Mouse (Mus musculus) brain, embryonic 14.5 days (tissue): ENCODE measurements around the gene Arl4a.

Experiments
- CTCF ChIP-seq: fragments of 200-500 bp; IDR thresholded peaks from 2 replicates; pipeline ENCODE4 v1.5.1; 2012; ENCODE audit warnings: inconsistent platforms, mild to moderate bottlenecking, moderate library complexity, borderline replicate concordance; ENCODE audit not compliant: insufficient read depth, insufficient read length; ENCODE audit errors: extremely low read depth
- POLR2A ChIP-seq: fragments of 200-500 bp; IDR thresholded peaks from 2 replicates; pipeline ENCODE4 v1.6.1; 2012; ENCODE audit warnings: mild to moderate bottlenecking, inconsistent platforms, borderline replicate concordance; ENCODE audit not compliant: poor library complexity, insufficient read depth, insufficient read length, severe bottlenecking; ENCODE audit errors: extremely low read depth

DNA sequence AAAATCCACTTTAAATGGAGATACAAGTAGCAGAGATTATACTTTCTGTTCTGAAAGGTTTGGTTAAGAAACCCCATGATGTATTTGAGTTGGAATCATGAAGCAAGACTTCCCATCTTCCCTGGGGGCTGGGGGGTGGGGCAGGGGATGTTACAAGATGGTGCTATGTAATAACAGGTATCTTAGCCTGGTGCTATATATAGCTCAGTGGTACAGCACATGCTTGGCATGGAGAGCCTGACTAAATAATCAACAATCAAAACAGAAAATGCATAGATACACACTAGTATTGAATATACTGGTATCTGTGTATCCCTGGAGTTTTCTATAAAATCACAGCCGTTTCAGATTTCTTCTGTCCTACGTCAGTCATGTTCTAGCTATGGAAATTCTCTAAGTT lies 61.4 kb downstream of the Arl4a start:
- TF ChIP-seq CTCF (no peak), POLR2A (no peak)
